Mouse (Mus musculus) embryonic facial prominence, embryonic 11.5 days (tissue): ENCODE measurements around the gene Nxpe3. TPM values are rescaled to one million over a fixed set of nuclear protein-coding genes. Genes with fewer than 3 reads are reported as not detected.

Source experiments
- ATAC-seq: fragments of 200-750 bp; cut with Nextera tagmentation; replicated peaks from 2 replicates; pipeline ENCODE4 v1.8.0; 2017; ENCODE audit warnings: low read depth; ENCODE audit not compliant: insufficient number of reproducible peaks, low FRiP score, low TSS enrichment
- DNase-seq: peaks from one replicate; pipeline ENCODE4 v3.0.0-alpha.2; 2015; ENCODE audit warnings: low spot score
- H3K27ac ChIP-seq: fragments of 300-500 bp; sonication (generic); replicated peaks from 2 replicates; pipeline ENCODE4 v1.5.1; 2014; ENCODE audit warnings: mild to moderate bottlenecking, low read depth, low read length, control low read depth
- H3K27me3 ChIP-seq: fragments of 300-500 bp; sonication (generic); 2 replicates; pipeline ENCODE4 v1.6.1; 2014; ENCODE audit warnings: mild to moderate bottlenecking, low read length, moderate library complexity, mixed read lengths; ENCODE audit not compliant: control insufficient read depth, insufficient read depth
- H3K36me3 ChIP-seq: fragments of 300-500 bp; sonication (generic); replicated peaks from 2 replicates; pipeline ENCODE4 v1.6.1; 2014; ENCODE audit warnings: low read depth, mild to moderate bottlenecking, low read length, moderate library complexity, mixed read lengths; ENCODE audit not compliant: control insufficient read depth, insufficient read depth
- H3K4me1 ChIP-seq: fragments of 300-500 bp; sonication (generic); 2 replicates; pipeline ENCODE4 v1.6.1; 2014; ENCODE audit warnings: low read length, mixed read lengths; ENCODE audit not compliant: control insufficient read depth, insufficient read depth
- H3K4me2 ChIP-seq: fragments of 300-500 bp; sonication (generic); 2 replicates; pipeline ENCODE4 v1.6.1; 2014; ENCODE audit warnings: low read depth, mild to moderate bottlenecking, control low read depth, low read length, moderate library complexity
- H3K4me3 ChIP-seq: fragments of 300-500 bp; sonication (generic); 2 replicates; pipeline ENCODE4 v1.5.1; 2014; ENCODE audit warnings: low read depth, low read length, control low read depth
- H3K9ac ChIP-seq: fragments of 300-500 bp; sonication (generic); replicated peaks from 2 replicates; pipeline ENCODE4 v1.6.1; 2014; ENCODE audit warnings: mild to moderate bottlenecking, control low read depth, low read length
- H3K9me3 ChIP-seq: fragments of 300-500 bp; sonication (generic); replicated peaks from 2 replicates; pipeline ENCODE4 v1.6.1; 2016; ENCODE audit warnings: mild to moderate bottlenecking, low read length, inconsistent platforms, mixed read lengths; ENCODE audit not compliant: control insufficient read depth
- WGBS: fragments of 180-500 bp; shearing (Covaris S2); extraction: QIAGEN DNeasy Blood & Tissue Kit; methylation state at CpG from one replicate; pipeline ENCODE4 v1.1.7; 2014; 5-methylcytosine and 5-hydroxymethylcytosine counted together
- polyA plus RNA-seq: library from polyadenylated mRNA; unstranded; fragments of >200 nt; fragmentation: Nextera tagmentation; extraction: Ambion mirVana; gene quantifications from 2 replicates; pipeline ENCODE4 v1.2.1, GENCODE M21; 2014

Gene Nxpe3
- polyA plus RNA-seq, 1 experiment from 2014 or later = 1.3 TPM

GRCm38 (mm10) chr16:55852943-55853727, 42.0 kb downstream of the Nxpe3 start:
- Histone ChIP-seq H3K9ac (no peak overlapping the region), H3K36me3 (no peaks in the 10 kb centered on the region), H3K4me3 (no peak overlapping the region), H3K27me3 (no peaks in the 10 kb centered on the region), H3K4me2 (no peak overlapping the region), H3K9me3 (no peaks in the 10 kb centered on the region), H3K4me1 (no peaks in the 10 kb centered on the region), H3K27ac (no peak overlapping the region)
- ATAC-seq (peak; percentile 47), DNase-seq (peak; percentile 92)
- 55% methylated on average over 19 of the region's 19 CpGs for WGBS

GRCm38 (mm10) chr16:55852515-55852914, 42.6 kb downstream of the Nxpe3 start:
- no peaks in the 10 kb centered on the region for H3K4me1 ChIP-seq

GRCm38 (mm10) chr16:55850485-55850884, 44.6 kb downstream of the Nxpe3 start:
- 84% methylated on average over 3 of the region's 3 CpGs for whole genome bisulfite sequencing
- Histone ChIP-seq H3K4me2 (no peak overlapping the region), H3K36me3 (no peaks in the 10 kb centered on the region), H3K4me1 (no peaks in the 10 kb centered on the region), H3K9me3 (no peaks in the 10 kb centered on the region), H3K27me3 (no peaks in the 10 kb centered on the region), H3K27ac (no peak overlapping the region), H3K4me3 (no peak overlapping the region), H3K9ac (no peak overlapping the region)
- ATAC-seq (no peak), DNase-seq (no peak)

More at GRCm38 (mm10) chr16:55852515-55852914, 42.6 kb downstream of the Nxpe3 start:
- H3K4me3 ChIP-seq = no peak overlapping the region
- no peak for DNase-seq
- no peaks in the 10 kb centered on the region for H3K36me3 ChIP-seq
- no peak overlapping the region for H3K4me2 ChIP-seq
- H3K9me3 ChIP-seq = no peaks in the 10 kb centered on the region
- no peak; the same call in 1 of the 2 replicates for ATAC-seq
- H3K27me3 ChIP-seq = no peaks in the 10 kb centered on the region
- no peak overlapping the region for H3K27ac ChIP-seq
- H3K9ac ChIP-seq = no peak overlapping the region
- 36% methylated on average over 4 of the region's 4 CpGs for WGBS

- Histone ChIP-seq H3K27me3 (no peaks in the 10 kb centered on the region), H3K4me2 (no peak overlapping the region), H3K27ac (no peak overlapping the region), H3K9me3 (no peaks in the 10 kb centered on the region), H3K4me1 (no peaks in the 10 kb centered on the region), H3K36me3 (0 out of 2 replicates have a peak, but pooled peaks cover 2% of the 10 kb centered on the region), H3K4me3 (no peak overlapping the region), H3K9ac (no peak overlapping the region)
- 85% methylated on average over 8 of the region's 8 CpGs for WGBS
- ATAC-seq (no peak), DNase-seq (no peak)
Measured at GRCm38 (mm10) chr16:55847679-55848078, 47.4 kb downstream of the Nxpe3 start.

- no peak overlapping the region for H3K4me3 ChIP-seq
- ATAC-seq (no peak), DNase-seq (no peak)
- WGBS = 91% methylated on average over 3 of the region's 3 CpGs
- no peaks in the 10 kb centered on the region for H3K4me1 ChIP-seq
- H3K27ac ChIP-seq = no peak overlapping the region
- H3K4me2 ChIP-seq = no peak overlapping the region
- no peaks in the 10 kb centered on the region for H3K9me3 ChIP-seq
- H3K36me3 ChIP-seq = 0 out of 2 replicates have a peak, but pooled peaks cover 2% of the 10 kb centered on the region
- H3K27me3 ChIP-seq = no peaks in the 10 kb centered on the region
- H3K9ac ChIP-seq = no peak overlapping the region
Measured at GRCm38 (mm10) chr16:55844847-55845246, 50.2 kb downstream of the Nxpe3 start.

- H3K9me3 ChIP-seq = no peaks in the 10 kb centered on the region
- H3K27ac ChIP-seq = no peak overlapping the region
- DNase-seq = no peak
- H3K4me3 ChIP-seq = no peak overlapping the region
- 0 out of 2 replicates have a peak, but pooled peaks cover 2% of the 10 kb centered on the region for H3K36me3 ChIP-seq
- 91% methylated on average over 12 of the region's 12 CpGs for WGBS
- no peak overlapping the region for H3K9ac ChIP-seq
- H3K4me2 ChIP-seq = no peak overlapping the region
- H3K27me3 ChIP-seq = no peaks in the 10 kb centered on the region
- no peaks in the 10 kb centered on the region for H3K4me1 ChIP-seq
- no peak for ATAC-seq
Measured at GRCm38 (mm10) chr16:55843919-55844318, 51.2 kb downstream of the Nxpe3 start.

GRCm38 (mm10) chr16:55843134-55843533, 52.0 kb downstream of the Nxpe3 start:
- H3K9ac ChIP-seq = no peak overlapping the region
- H3K36me3 ChIP-seq = 0 out of 2 replicates have a peak, but pooled peaks cover 2% of the 10 kb centered on the region
- no peak for DNase-seq
- no peaks in the 10 kb centered on the region for H3K4me1 ChIP-seq
- WGBS = 88% methylated on average over 5 of the region's 5 CpGs
- no peaks in the 10 kb centered on the region for H3K27me3 ChIP-seq
- no peak overlapping the region for H3K4me2 ChIP-seq
- no peaks in the 10 kb centered on the region for H3K9me3 ChIP-seq
- no peak for ATAC-seq
- no peak overlapping the region for H3K4me3 ChIP-seq
- no peak overlapping the region for H3K27ac ChIP-seq

GRCm38 (mm10) chr16:55841506-55841905, 53.6 kb downstream of the Nxpe3 start:
- Histone ChIP-seq H3K27ac (no peak overlapping the region), H3K4me2 (no peak overlapping the region), H3K9ac (no peak overlapping the region), H3K9me3 (no peaks in the 10 kb centered on the region), H3K4me1 (no peaks in the 10 kb centered on the region), H3K27me3 (no peaks in the 10 kb centered on the region), H3K36me3 (0 out of 2 replicates have a peak, but pooled peaks cover 2% of the 10 kb centered on the region), H3K4me3 (no peak overlapping the region)
- no peak for ATAC-seq
- 89% methylated on average over 6 of the region's 6 CpGs for WGBS
- DNase-seq = no peak
